Mouse (Mus musculus): ENCODE results near the gene Serpina3f.
"Not testable (repeated sequence)": the region's sequence is repeated elsewhere in the genome, so short reads cannot be mapped to it uniquely, and the experiment has no call there.

Gene Serpina3f

GRCm38 (mm10) chr12:104214445-104214753 lies at the start of gene Serpina3f:
Gene Serpina3f (plus strand): TSS chr12:104214544.
- DNase-seq, result no peak

GRCm38 (mm10) chr12:104174747-104175146 lies 39.6 kb upstream of the Serpina3f start:
- DNase-seq, result no peak

- DNase-seq, result no peak
Measured at GRCm38 (mm10) chr12:104175636-104176035, 38.7 kb upstream of the Serpina3f start.

- DNase-seq, result no peak
Measured at GRCm38 (mm10) chr12:104178577-104178976, 35.8 kb upstream of the Serpina3f start.

GRCm38 (mm10) chr12:104178987-104179386 lies 35.4 kb upstream of the Serpina3f start:
- DNase-seq, result no peak

- DNase-seq, result no peak
Measured at GRCm38 (mm10) chr12:104185046-104185445, 29.3 kb upstream of the Serpina3f start.

GRCm38 (mm10) chr12:104186041-104186581 lies 28.2 kb upstream of the Serpina3f start:
- DNase-seq, result no peak

- no peak for DNase-seq
Measured at GRCm38 (mm10) chr12:104189246-104189645, 25.1 kb upstream of the Serpina3f start.

GRCm38 (mm10) chr12:104190852-104191251 lies 23.5 kb upstream of the Serpina3f start:
- no peak for DNase-seq

GRCm38 (mm10) chr12:104209149-104209548 lies 5.2 kb upstream of the Serpina3f start:
- no peak for DNase-seq

GRCm38 (mm10) chr12:104209802-104210201 lies 4.5 kb upstream of the Serpina3f start:
- no peak for DNase-seq

- DNase-seq, result no peak
Measured at GRCm38 (mm10) chr12:104213689-104214444, 477 bp upstream of the Serpina3f start.

GRCm38 (mm10) chr12:104215249-104215648 lies 905 bp downstream of the Serpina3f start:
- no peak for DNase-seq

- DNase-seq, result no peak
Measured at GRCm38 (mm10) chr12:104221616-104222015, 7.3 kb downstream of the Serpina3f start.

- DNase-seq, result no peak
Measured at GRCm38 (mm10) chr12:104223690-104224089, 9.3 kb downstream of the Serpina3f start.

GRCm38 (mm10) chr12:104224598-104225300 lies 10.4 kb downstream of the Serpina3f start:
- no peak for DNase-seq

- no peak for DNase-seq
Measured at GRCm38 (mm10) chr12:104230762-104231161, 16.4 kb downstream of the Serpina3f start.

GRCm38 (mm10) chr12:104235915-104236314 lies 21.6 kb downstream of the Serpina3f start, which contains the start of gene Serpina3g:
Gene Serpina3g (plus strand): TSS chr12:104236245.
- no peak for DNase-seq

- DNase-seq, result not testable (repeated sequence)
Measured at GRCm38 (mm10) chr12:104238048-104238447, 23.7 kb downstream of the Serpina3f start.

GRCm38 (mm10) chr12:104243307-104243706 lies 29.0 kb downstream of the Serpina3f start:
- no peak for DNase-seq

GRCm38 (mm10) chr12:104245092-104245491 lies 30.7 kb downstream of the Serpina3f start:
- DNase-seq, result no peak

- no peak for DNase-seq
Measured at GRCm38 (mm10) chr12:104245595-104245994, 31.3 kb downstream of the Serpina3f start.

GRCm38 (mm10) chr12:104247553-104248002 lies 33.2 kb downstream of the Serpina3f start:
- DNase-seq, result no peak

- DNase-seq, result no peak
Measured at GRCm38 (mm10) chr12:104248231-104248630, 33.9 kb downstream of the Serpina3f start.
